Mouse (Mus musculus) neural tube, embryonic 13.5 days (tissue): ENCODE results near the gene Sfrp2. TPM values are rescaled to one million over a fixed set of nuclear protein-coding genes. Genes with fewer than 3 reads are reported as not detected.

ENCODE experiments used
- ATAC-seq: fragments of 200-750 bp; cut with Nextera tagmentation; 2 replicates; pipeline ENCODE4 v1.8.0; 2017; ENCODE audit warnings: low read depth, mild to moderate bottlenecking, moderate TSS enrichment, moderate library complexity
- H3K27ac ChIP-seq: fragments of 300-500 bp; sonication (generic); replicated peaks from 2 replicates; pipeline ENCODE4 v1.5.1; 2015; ENCODE audit warnings: moderate library complexity, mild to moderate bottlenecking, inconsistent platforms
- H3K27me3 ChIP-seq: fragments of 300-500 bp; sonication (generic); 2 replicates; pipeline ENCODE4 v1.6.1; 2015; ENCODE audit warnings: mild to moderate bottlenecking, inconsistent platforms
- H3K36me3 ChIP-seq: fragments of 300-500 bp; sonication (generic); 2 replicates; pipeline ENCODE4 v1.6.1; 2015; ENCODE audit warnings: mild to moderate bottlenecking, inconsistent platforms
- H3K4me1 ChIP-seq: fragments of 300-500 bp; sonication (generic); replicated peaks from 2 replicates; pipeline ENCODE4 v1.6.1; 2015; ENCODE audit warnings: inconsistent platforms
- H3K4me2 ChIP-seq: fragments of 300-500 bp; sonication (generic); 2 replicates; pipeline ENCODE4 v1.6.1; 2015; ENCODE audit warnings: inconsistent platforms, mild to moderate bottlenecking, moderate library complexity
- H3K4me3 ChIP-seq: fragments of 300-500 bp; sonication (generic); 2 replicates; pipeline ENCODE4 v1.5.1; 2015; ENCODE audit warnings: mild to moderate bottlenecking, inconsistent platforms
- H3K9ac ChIP-seq: fragments of 300-500 bp; sonication (generic); 2 replicates; pipeline ENCODE4 v1.6.1; 2015; ENCODE audit warnings: moderate library complexity, mild to moderate bottlenecking, inconsistent platforms
- H3K9me3 ChIP-seq: fragments of 300-500 bp; sonication (generic); 2 replicates; pipeline ENCODE4 v1.6.1; 2016; ENCODE audit warnings: inconsistent platforms
- WGBS: fragments of 180-500 bp; shearing (Covaris S2); methylation state at CpG from one replicate; pipeline ENCODE4 v1.1.7; 2015; 5-methylcytosine and 5-hydroxymethylcytosine counted together
- polyA plus RNA-seq: library from polyadenylated mRNA; unstranded; fragments of >200 nt; fragmentation: Nextera tagmentation; extraction: Ambion mirVana; gene quantifications from 2 replicates; pipeline ENCODE4 v1.2.1, GENCODE M21; 2015

Sfrp2 gene
- polyA plus RNA-seq, 1 experiment from 2014 or later, result 97.3 TPM

DNA sequence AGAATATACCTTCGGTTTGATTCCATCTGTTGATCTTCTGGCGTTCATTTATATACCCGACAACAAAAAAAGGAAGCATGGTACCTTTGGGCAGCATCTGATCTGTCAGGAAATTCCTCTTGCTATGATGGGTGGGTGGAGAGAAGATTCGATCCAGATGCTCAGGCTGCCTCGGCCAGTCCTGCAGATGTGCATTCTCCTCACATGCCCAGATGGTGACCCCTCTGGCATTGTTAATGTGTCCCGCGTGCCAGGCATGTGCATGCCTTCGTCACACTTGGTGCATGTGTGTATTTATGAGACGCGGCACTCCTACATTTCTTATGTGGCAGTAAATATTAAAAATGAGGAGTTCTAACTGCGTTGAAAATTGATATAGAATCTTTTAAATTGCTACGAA, 42.4 kb downstream of the Sfrp2 start:
- H3K4me1 ChIP-seq, result no peaks in the 10 kb centered on the region
- H3K27me3 ChIP-seq, result no peaks in the 10 kb centered on the region
- WGBS, result 76% methylated on average over 12 of the region's 12 CpGs
- H3K27ac ChIP-seq, result no peak overlapping the region
- no peak overlapping the region for H3K4me2 ChIP-seq
- H3K4me3 ChIP-seq, result no peak overlapping the region
- ATAC-seq, result no peak
- no peaks in the 10 kb centered on the region for H3K9me3 ChIP-seq
- H3K36me3 ChIP-seq, result no peaks in the 10 kb centered on the region
- H3K9ac ChIP-seq, result no peak overlapping the region

DNA sequence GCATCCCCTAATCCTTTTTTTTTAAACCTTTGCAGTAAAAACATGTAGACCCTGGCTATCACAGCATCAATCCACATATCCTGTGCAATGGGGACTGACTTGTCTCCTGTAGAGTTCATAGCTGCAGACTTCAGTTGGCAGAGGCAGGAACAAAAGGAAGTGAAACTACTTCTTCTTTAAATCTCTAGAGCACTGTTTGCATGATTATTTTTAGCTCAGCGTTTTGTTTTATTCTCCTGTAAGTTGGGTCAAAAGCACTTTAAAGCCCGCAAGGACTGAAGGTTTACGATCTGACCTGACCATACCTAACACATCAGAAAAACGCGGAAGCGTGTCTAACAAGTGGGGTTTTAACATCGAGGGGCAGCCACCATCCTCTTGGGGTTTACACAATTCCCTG, 45.9 kb downstream of the Sfrp2 start:
- H3K4me2 ChIP-seq, result no peak overlapping the region
- no peak for ATAC-seq
- no peak overlapping the region for H3K9ac ChIP-seq
- no peaks in the 10 kb centered on the region for H3K4me1 ChIP-seq
- H3K9me3 ChIP-seq, result no peaks in the 10 kb centered on the region
- H3K27ac ChIP-seq, result no peak overlapping the region
- no peak overlapping the region for H3K4me3 ChIP-seq
- H3K27me3 ChIP-seq, result no peaks in the 10 kb centered on the region
- 70% methylated on average over 7 of the region's 7 CpGs for WGBS
- H3K36me3 ChIP-seq, result no peaks in the 10 kb centered on the region

DNA sequence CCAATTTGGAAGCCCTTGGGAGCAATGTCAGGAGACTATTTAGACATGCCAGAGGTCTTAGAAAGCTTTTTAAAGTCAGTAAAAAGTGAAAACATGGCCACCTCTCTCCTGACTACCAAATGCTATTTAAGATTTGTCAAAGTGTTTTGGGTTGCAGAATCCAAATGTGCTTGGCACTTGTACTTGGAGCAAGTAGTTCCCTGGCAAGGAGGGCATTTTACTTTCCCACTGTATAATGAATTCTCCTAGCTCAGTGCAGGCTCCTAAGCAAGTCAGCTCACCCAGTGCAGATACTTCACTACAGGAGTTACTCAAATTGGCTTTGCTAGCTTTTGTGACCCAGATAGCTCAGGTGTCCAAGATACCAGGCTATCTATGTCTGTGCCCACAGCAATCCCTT, 46.7 kb downstream of the Sfrp2 start:
- Histone ChIP-seq H3K4me3 (no peak overlapping the region), H3K9me3 (no peaks in the 10 kb centered on the region), H3K27ac (no peak overlapping the region), H3K4me2 (no peak overlapping the region), H3K27me3 (no peaks in the 10 kb centered on the region), H3K36me3 (no peaks in the 10 kb centered on the region), H3K4me1 (no peaks in the 10 kb centered on the region), H3K9ac (no peak overlapping the region)
- no peak for ATAC-seq

DNA sequence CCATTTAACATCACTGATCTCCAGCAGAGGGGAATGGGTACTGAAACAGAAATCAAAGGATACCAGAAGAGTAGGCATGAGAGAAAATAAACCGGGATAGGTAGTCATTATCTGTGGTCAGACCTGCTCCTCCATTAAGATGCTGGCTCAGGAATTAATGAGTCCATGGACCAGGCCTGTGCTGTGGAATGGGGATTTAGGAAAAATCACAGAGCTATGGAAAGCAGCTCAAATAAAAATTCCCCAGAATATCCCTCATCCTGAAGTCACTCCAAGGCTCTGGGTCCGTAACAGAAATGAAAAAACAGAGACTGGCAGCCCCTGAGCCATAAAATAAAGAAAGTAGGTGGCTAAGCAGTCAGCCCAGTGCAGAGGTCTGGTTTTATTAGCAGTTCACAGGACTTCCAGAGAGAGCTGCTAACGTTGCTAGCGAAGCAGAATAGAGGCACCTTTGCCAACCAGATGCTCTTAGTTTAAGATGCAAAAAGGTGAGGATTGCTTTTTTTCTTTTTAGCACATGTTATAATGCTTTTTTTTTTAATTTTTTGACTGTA, 50.3 kb downstream of the Sfrp2 start:
- Histone ChIP-seq H3K4me1 (no peaks in the 10 kb centered on the region), H3K36me3 (no peaks in the 10 kb centered on the region), H3K9ac (no peak overlapping the region), H3K9me3 (no peaks in the 10 kb centered on the region), H3K27me3 (no peaks in the 10 kb centered on the region), H3K27ac (no peak overlapping the region), H3K4me3 (no peak overlapping the region), H3K4me2 (no peak overlapping the region)
- no peak for ATAC-seq
- WGBS, result 76% methylated on average over 4 of the region's 4 CpGs

DNA sequence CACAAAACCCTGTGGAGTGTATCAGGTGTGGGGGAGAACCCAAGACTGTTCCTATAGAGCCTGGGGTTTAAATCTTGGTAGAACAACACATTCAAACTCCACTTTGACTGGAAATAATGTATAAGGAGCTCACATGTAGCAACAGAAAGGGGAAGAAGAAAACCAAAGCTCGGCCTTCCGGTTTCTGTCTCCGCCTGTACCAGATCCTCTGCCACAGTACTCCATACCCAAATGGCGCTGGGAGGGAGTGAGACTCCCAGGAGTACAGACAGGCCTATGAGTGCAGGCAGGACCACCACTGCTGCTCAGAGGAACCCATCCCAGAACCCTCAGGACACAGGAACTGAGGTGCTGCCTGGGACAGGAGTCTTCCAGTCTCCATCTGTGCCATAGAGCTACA, 57.7 kb downstream of the Sfrp2 start:
- WGBS, result 95% methylated on average over 4 of the region's 4 CpGs
- no peak for ATAC-seq
- Histone ChIP-seq H3K4me3 (no peak overlapping the region), H3K27ac (no peak overlapping the region), H3K27me3 (no peaks in the 10 kb centered on the region), H3K9ac (no peak overlapping the region), H3K9me3 (no peaks in the 10 kb centered on the region), H3K4me2 (no peak overlapping the region), H3K4me1 (no peaks in the 10 kb centered on the region), H3K36me3 (no peaks in the 10 kb centered on the region)

Other genes with a start within 250 kb of the Sfrp2 start
- 1.3 TPM in 2 replicates for gene Tlr2, start 75.4 kb downstream of the Sfrp2 start, polyA plus RNA-seq